Mouse (Mus musculus): ENCODE results near the gene Il1rapl2.
"Not testable (repeated sequence)": the region's sequence is repeated elsewhere in the genome, so short reads cannot be mapped to it uniquely, and the experiment has no call there.

The Il1rapl2 gene

DNA sequence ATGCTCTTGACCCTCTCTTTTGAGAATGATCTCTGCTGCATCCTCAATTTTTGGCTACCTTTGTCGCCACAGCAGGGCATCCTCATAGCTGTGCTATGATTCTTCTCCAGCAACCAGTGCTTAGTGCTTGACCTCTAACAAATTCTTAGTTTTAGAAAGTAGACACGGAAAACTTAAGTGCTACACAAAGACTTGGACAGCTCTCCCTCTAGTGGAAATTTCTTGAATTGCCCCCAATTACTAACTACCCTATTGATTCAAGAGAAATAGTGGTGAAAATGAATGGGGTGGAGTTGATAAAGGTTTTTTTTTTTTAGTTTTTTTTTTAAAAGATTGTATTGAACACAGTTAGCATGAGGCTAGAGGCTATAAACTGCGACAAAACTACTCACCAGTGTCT lies 599.7 kb downstream of the Il1rapl2 start:
- peak; percentile 3 for DNase-seq (ENCODE audit: low read depth, low spot score)

DNA sequence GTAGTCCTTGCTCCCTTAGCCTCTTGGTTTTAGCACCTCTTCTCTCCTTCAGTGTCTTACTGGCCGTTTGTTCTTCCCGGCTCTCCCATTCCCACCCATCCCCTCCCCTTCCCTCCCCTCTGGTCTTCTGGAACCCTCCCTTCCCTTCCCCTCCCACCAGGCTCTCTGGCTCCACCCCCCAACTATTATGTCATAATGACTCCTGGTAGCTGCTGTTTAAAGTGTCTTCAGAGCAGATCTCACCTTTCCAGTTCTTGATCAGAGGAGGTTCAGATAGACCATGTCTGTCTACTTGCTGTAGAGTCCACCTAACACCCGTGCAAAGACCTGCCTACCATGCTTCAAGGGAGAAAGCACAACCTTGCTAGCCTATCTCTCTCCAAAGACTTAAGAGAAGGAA lies 639.1 kb downstream of the Il1rapl2 start, which contains the start of gene Tex13a:
TSS of gene Tex13a (minus strand) at position 101 of the 400 bp plus-strand sequence.
- DNase-seq (ENCODE audit: low read depth, low spot score), result no peak

DNA sequence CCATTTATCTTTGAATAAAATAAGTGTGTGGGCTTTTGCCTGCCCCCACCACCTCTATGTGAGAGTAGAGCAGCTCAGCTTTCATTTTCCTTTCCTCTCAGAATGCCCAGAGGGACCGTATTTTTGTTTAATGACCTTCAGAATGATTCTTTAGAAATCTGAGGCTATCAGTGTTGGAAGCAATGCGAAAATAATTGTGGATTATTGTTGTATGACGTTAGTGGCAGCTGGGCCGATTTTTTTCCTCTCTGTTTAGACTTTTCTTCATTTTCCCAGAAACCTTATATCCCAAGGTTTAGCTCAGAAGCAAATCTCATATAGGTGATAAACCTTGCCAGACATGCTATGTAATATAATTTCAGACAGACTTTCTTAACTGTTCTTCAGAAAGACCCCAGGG lies 664.2 kb downstream of the Il1rapl2 start:
- DNase-seq (ENCODE audit: low read depth, low spot score), result no peak

DNA sequence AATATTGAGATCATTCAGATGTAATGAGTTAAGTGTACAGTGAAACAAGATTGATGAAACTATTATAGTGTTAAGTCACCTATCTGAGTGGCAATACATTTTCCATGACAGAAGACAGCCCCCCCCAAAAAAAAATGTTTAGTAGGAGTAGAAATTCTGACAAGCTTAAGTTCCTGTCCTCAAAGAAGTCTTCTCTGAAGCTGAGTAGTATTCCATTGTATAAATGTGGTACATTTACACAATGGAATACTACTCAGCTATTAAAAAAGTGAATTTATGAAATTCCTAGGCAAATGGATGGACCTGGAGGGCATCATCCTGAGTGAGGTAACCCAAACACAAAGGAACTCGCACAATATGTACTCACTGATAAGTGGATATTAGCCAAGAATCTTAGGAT lies 778.3 kb downstream of the Il1rapl2 start:
- DNase-seq (ENCODE audit: low read depth, low spot score), result not testable (repeated sequence)

DNA sequence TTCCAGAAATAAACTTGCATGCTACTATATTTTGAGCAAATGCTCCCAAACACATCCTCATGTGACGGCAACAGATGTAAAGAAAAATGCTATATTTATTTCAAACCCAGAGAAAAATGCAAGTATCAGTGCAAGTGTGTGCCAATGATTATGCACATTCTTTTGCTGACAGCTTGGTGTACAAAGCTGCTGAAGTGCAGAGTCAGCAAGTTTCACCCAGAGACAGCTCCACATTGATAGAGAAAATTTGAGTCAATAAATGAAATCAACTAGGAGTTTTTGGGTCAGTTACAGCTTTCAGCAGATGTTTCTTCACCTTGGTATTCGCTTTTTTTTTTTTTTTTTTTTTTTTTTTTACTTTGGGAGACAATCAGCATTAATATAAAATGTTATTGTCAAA lies 863.4 kb downstream of the Il1rapl2 start:
- DNase-seq (ENCODE audit: low read depth, low spot score), result no peak

DNA sequence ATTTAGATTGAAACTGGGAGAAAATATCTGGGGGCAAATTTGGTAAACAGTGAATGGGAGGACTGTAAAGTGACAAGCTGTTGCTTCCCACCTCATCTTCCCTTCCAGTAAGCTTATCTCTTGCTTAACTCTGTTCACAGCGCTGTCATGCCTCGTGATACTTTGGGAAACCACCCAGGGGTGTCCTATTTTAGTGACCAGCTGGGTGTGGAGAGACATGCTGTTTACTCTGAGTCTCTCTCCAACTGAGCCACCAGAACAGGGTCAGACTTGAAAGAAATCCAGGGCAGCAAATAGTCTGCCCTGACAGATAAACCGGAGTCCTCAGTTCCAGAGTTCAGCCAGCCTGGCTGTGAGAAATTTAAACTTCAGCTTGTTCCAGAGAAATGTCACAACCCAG lies 867.5 kb downstream of the Il1rapl2 start:
- no peak for DNase-seq (ENCODE audit: low read depth, low spot score)

DNA sequence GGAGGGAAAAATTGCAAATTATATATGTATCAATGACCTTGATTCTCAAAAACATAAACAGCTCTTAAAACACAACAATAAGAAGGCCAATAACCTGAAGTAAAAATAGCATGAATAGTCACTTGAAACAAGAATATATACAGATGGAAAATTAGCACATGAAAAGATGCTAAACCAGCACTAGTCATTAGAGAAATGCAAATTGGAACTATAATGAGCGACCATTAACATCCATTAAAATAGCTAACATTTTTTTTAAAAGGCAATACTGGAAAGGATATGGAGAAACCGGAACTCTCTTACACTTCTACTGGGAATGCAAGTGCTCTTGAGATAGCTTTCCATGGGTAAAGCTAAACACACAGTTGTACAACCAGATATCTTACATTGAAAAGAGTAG lies 879.4 kb downstream of the Il1rapl2 start:
- DNase-seq (ENCODE audit: low read depth, low spot score), result no peak

DNA sequence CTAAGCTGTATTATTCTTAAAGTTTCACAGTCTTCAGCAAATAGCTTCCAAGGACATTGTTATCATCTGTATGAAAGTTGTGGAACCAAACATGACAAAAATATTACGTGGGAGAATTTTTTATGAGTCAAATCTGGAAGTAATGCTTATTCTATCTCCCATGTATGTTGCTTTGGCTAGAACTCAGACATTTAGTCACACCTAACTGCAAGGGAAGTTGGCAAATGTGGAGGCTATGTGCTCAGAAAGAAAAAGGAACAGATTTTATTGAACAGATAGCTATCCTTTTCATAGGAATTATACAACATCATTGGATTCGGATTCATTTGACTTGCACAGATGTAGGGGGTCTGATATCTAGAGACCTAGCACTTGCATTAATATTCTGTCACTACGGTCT lies 908.1 kb downstream of the Il1rapl2 start:
- DNase-seq (ENCODE audit: low read depth, low spot score), result no peak

DNA sequence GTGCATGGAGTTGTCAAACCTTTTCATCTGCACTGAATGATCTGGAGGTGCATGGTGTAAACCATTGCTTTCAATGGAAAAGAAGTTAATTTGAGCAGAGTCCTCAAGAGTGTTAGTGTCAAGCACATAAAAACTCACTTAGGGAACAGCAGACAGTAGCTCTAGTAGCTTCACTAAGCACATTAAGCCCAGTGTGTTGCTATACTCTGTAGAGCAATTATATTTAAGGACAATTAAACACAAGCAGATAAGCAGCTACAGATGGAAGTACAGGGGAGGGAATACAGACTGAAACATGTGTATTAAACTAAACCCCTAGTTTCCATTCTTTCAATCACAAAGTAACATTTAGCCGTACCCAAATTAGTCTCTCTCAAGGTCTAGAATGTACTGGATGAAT lies 930.1 kb downstream of the Il1rapl2 start:
- no peak for DNase-seq (ENCODE audit: low read depth, low spot score)

DNA sequence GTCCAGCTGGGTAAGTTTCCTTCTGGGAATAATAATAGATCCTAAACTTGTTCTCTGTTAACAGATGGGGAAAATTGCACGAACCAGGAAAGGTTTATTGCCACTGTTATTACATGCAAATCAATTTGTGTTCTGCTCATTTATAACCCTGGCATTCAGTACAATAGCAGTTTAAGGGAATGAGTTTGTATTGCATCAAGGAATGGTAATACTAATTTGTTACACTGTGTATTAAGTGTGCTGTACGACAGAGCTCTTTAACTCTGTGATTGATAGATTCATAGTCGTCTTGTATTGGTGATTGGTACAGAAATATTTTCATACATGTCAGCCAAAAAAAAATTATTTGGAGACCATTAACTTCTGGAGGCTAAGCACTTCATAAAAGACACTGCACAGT lies 934.6 kb downstream of the Il1rapl2 start:
- no peak for DNase-seq (ENCODE audit: low read depth, low spot score)

DNA sequence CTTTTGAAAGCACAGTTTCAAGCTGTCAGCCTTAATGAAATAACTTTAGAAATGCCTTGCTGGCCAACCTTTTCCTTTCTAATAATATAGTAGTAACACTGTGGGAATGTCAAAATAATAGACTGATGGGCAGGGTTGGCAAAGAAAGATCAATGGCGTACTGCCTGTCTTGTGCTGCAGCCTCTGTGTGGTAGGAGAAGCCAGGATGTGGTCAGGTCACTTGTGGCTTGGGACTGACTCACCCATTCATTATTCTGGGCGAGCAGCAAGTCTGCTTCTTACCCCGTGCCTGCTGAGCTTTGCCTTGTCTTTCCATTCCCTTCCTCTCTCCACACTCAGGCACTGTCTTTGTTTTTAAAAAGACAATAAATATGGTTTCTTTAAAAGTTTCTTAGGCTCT lies 1049.7 kb downstream of the Il1rapl2 start:
- no peak for DNase-seq (ENCODE audit: low read depth, low spot score)

DNA sequence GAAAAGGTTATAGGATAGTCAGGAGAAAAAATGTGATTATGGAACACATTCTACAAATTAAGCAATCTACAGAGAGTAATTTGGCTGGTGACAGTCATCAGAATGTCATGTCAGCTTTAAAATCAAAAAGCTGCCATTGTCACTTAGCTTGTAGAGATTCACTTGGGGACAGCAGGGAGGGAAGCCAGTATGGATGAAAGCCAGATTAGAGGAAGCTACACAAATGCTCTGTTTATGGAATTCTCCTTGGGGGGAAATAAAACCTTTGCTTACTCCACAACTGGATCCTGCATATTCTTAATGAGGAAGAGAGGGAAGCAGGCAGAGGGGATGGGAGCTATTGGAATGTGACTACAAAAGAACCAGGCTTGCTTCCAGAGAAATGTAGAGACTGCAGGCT lies 1054.9 kb downstream of the Il1rapl2 start:
- no peak for DNase-seq (ENCODE audit: low read depth, low spot score)

DNA sequence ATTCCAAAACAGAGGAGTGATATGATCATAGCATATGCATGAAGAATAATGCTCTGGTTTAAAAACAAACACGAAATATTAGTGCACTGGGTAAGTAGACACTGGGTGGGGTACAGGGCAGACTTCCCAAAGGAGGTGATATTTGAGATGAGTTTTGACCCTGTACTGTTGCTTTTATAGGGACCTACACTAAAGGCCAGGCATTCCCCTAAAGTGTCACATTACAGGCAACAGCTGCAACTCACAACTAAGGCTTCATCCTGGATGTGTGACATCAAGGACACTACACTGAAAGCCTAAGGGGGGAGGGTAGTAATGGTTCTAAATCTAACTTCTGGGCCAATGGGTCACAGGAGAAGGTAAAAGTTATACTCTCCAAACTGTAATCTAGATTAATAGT lies 1152.0 kb downstream of the Il1rapl2 start:
- no peak for DNase-seq (ENCODE audit: low read depth, low spot score)

DNA sequence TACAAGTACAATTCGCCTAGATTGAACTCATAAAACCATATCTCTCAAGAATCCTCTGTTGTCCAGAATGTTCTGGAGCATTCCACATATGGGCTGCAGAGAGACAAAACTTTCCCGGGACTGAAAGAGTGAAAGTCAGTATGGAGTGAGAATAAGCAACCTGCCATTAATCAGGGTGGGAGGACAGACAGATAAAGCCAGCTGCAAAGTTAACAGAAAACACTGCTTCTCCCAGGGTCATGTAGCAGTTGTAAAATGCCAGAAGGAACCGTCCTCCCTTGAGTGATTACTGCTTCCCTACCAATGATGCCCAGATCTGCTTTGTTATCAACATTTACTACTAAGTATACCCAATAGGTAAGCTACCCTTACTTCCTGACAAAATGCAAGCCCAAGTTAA lies 1230.5 kb downstream of the Il1rapl2 start:
- DNase-seq (ENCODE audit: low read depth, low spot score), result no peak

DNA sequence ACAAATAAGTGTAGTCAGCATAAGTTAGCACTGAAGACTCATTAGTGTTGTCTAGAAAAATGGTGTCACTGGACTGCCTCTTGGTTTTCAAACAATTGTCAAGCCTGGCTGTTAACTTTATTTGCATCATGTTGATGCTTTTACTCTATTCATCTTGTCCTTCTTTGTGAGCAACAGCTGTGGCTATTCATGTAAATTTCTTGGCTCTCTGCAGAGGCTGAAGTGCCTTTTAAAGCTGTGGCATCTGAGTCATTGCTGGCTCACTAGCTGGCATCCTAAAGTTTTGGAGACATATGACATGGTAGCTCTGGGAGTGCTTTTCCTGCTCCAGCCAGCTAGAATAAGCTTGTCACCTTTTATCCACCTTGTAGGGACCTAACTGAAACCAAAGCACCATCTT lies 1261.5 kb downstream of the Il1rapl2 start:
- no peak for DNase-seq (ENCODE audit: low read depth, low spot score)

DNA sequence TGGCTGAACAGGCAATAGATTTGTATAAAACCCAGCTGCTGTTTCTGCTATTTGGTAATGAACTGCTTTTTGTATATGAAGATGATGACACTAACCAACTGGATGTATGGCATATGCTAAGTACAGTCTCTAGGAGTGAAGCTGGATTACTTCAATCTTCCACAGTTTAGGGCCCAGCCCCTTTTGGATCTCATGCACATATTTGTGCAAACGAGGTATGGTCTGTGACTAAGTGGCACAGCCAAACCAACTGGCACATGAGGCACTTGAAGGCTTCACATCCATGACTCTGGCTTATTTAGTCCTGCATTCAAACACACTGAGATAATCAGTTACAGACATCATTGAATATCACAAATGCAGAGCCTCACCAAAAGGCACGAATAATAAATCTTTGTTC lies 1263.5 kb downstream of the Il1rapl2 start:
- DNase-seq (ENCODE audit: low read depth, low spot score), result no peak

DNA sequence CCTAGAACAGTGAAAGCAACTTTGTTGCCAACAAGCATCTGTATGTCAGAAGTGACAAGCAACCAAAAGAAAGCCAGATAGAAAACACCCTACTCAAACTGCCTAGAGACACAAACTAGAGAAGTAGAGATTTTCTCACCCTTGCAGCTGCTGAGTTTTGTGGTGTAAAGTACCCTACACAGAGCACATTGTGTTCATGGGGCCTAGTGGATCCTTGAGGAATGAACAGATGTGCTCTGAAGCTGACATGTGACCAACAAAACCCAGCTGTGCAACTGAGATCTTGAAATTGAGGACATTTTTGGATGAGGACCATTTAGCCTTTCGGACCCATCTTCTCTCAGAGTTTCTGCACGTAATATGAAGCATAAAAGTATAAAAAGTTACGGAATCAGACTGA lies 1268.0 kb downstream of the Il1rapl2 start:
- DNase-seq (ENCODE audit: low read depth, low spot score), result no peak

All from ES-CJ7 (cell line).